Mouse (Mus musculus): ENCODE results near the gene Chd1. TPM values are rescaled to one million over a fixed set of nuclear protein-coding genes. Genes with fewer than 3 reads are reported as not detected.

Chd1 gene
- total RNA-seq, 2 experiments from 2014 or later, result 16.2 to 21.9 TPM

DNA sequence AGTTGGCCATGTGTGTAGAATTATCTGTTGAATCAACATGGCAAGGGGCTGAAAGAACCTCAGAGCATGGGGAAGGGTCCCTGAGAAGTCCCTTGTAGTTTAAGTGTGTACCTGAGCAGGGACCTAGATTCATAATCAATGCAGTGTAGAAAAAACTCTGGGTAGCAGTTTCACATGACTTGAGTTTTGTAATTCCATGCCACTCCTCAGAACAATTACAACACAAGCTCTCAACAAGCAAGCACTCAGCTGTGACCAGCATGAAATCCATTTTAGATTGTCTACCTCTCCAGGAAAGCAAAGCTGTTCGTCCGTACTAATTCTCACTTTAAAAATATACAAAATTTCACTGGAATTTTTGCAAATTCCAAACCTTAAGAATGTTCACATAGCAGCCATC, 105.2 kb downstream of the Chd1 start:
- no peak for DNase-seq

DNA sequence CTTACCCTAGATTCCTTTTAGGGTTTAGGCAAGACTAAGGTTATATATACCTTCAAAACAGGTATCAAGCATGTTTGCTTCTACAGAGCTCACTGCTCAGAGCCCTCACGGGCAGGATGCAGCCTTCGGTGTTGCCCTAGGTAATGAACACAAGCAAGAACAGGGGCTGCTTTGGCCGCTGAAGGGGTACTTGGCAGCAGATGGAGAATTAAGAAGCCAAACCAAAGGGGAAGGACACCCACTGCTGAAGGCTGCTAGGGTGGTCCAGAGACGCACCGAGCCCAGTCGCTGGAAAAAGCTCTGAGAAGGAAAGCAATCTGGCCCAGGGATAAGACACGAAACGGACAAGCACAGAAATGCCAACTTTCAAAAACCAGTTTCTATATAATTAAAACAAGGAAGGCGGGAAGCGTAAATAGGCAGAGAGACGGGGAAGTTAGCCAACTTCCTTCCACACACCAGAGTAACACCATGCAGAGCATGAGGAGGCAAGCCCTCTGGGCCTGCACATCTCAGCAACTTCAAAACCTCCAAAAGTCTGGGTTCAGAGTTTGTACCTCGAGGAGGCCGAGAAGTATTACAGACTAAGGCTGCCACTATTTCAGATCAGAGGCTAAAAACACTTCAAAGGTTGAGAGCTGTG, 107.5 kb downstream of the Chd1 start:
- no peak for DNase-seq

DNA sequence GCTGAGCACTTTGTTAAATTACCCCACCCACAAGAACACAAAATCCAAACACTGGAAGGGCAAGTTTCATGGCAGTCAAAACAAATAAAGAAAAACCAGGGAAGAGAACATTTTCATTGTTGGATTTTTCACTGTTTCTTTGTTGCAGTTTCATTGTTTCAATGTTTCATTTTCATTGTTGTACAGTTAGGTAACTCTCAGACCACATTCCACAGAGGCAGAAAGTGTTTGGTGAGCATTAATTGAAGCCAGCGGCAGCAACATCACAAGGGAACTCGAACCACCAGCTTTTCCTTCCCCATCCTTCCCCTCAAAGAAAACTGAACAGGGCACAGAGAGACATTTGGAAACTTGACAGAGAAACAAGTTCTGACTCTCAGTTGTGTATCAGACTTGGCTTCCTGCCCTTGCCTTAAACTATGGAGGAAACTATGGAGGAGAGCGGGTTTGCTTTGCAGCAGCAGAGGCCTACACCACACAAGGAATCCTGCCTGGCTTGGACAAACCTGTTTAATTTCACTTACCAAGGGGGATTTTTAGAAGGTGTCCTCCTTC, 109.0 kb downstream of the Chd1 start:
- DNase-seq, result no peak

DNA sequence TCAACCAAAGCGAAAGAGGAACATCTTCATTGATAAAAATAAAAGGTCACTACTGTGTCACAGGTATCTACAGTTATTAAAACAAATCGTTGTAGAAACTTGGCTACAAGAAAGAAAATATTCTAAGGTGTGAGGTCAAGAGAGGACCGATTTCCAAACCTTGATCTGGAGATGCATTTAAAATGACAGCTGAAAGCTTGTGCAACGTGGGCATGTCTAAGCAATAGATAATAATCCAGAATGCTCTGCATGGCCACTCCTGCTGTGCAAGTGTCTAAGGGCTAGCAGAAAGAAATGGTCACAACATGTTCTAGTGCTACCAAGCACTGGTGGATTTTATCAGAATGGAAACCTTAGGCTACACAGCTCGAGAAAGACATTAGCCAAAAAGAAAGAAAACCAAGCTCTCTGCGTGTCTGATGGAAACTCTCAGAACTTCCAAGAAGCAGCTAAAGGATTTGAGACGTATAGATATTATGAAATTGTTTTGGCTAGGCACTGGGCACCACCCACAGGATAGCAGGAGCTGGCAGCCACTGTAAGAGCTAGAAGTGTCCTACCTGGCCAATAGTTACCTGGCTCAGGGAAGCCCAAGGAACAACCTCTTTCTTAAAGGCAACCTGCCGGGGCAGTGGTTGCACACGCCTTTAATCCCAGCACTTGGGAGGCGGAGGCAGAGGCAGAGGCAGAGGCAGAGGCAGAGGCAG, 110.7 kb downstream of the Chd1 start:
- DNase-seq, result no peak

DNA sequence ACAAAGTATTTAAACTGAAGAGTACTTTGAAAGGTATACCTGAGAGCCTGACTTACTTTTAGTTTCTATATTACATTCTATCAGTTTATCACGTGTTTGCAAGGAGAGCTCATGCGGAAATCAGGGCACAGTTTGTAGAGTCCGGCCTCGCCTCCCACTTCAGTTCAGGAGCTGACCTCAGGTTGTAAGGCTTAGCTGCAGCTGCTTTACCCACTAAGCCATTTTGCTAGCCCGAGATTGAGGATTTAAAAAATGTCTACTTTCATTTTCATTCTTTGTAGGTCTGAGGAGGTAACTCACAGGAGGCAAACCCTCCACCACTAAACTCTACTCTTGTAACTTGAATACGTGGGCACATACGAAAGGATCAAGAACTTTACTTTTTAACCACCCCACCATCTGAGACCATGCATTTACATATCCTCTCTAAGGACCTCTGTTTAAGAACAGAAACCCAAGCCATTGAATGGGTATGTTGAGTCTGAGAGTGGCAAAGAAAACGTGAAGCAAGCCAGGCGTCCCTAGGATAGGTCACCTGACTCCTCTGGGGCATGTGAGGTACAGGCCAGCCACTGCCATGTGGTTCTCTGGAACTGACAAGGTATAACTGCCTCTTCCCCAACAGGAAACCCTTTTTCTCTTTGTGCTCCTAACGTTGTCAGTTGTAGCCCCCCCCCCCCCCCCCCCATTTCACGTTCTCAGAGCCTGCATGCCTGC, 111.8 kb downstream of the Chd1 start:
- DNase-seq, result no peak

DNA sequence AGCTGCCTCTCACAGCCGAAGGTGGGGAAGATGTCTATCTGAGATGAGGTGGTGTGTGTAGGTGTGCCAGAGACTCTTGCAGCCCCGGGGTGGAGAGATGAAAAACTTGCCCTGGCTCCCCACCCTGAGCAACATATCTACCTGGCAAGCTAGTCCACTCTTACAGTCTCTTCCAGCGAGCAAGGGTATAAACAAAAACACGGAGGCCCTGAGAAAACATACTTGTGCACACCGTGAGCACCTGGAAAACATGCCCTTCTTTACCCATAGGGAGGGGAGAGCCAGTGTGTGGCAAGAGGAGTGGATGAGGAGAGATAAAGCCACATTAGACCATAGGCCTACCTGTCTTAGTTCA, 112.3 kb downstream of the Chd1 start:
- DNase-seq, result no peak

DNA sequence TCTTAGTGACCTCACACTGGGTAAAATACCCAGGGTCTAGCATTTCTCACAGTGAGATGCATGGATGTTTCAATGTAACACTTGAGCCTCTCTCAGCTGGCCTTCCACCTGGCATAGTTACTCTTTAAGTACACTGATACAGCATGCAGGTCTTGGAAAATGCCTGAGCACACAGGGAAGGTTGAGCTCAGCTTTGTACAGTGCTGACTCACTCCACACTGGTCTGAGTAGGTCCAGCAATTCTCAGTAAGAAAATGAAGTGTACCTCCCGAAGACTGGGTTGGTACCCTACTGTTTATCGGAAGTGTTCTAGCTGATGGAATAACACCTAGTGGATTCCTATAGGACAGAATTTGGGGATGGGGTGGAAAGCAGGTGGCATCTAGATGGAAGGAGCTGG, 112.9 kb downstream of the Chd1 start:
- DNase-seq, result no peak

DNA sequence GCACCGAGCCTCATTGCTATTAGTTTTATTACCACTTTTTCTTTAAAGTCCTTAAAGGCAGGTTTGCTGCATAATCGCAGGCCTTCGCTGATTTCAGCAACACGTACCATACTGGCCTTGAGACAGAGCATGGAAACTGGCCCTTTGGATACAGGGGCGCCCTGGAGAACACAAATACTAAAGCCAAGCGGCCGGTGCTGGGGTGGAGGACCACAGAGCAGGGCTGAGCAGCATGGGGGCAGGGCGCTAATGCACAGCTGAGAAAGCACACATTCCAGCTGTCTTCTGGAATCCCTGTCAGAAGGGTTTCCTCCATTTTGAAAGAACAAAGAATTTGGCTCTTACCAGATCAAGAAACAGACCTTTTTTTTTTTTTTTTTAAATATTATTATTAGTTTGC, 113.6 kb downstream of the Chd1 start:
- DNase-seq, result no peak

DNA sequence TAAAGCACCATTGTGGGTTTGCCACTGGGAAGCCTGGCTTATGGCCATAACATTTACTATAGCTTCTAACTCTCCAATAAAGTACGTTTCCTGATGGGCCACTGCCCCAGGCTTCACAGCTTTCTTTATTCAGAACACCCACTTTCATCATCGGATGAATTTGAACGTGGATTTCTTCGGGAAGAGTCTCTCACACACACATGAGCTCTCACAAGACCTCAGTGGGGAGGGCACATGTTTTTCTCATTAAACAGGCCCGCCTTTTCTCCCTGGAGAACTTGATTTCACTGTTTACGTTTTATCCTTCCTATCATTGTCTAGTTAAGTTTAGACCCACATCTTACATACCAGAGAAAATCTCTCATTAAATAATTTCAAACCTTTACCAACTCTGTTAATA, 115.4 kb downstream of the Chd1 start:
- no peak for DNase-seq

DNA sequence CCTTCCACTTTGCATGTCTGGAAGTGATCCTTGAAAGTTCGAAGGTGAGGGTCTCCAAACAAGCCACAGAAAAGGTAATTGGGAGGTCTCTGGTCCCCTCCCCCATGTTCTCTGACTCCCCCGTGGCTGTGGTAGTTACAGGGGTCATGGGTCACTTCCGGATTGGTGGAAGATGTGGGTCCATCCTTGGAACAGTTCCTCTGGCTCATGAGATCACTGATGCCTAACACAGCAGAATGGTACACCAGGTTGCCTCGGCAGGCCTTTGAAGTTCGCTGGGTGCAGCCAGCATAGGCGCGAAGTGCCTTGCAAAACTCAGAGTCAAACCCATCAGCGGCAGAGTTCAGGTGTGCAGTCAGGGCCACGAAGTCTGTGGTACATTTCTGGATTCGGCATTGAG, 116.0 kb downstream of the Chd1 start:
- no peak for DNase-seq

DNA sequence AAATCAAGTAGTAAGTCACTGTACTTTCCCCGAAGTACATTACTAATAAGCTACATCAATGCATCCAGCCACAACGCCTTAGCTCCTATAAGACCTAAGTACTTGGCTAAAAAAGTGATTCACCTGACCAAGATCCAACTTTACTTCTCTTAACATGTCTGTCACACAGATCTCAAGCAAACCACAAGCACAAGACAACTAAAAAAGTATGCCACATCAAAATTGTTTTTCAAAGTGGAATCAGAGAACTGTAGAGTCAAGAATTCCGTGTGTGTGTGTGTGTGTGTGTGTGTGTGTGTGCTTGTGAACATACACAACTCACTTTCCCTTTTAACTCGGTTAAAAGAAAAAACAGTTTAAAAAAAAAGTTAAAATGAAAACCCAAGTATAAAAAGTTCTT, 116.9 kb downstream of the Chd1 start:
- DNase-seq, result no peak

Other genes with a start within 250 kb of the Chd1 start
- 100 to 1,000 TPM; 136 to 143 TPM for gene Psmb1, start 205.2 kb upstream of the Chd1 start, total RNA-seq (2021)
- 10 to 100 TPM in 1 of 2 experiments, 1 to 10 TPM in 1; 10.0 to 11.6 TPM for gene Tbp, start 205.1 kb upstream of the Chd1 start, total RNA-seq (2021)
- 10 to 100 TPM; 14.5 to 16.9 TPM for gene Pdcd2, start 177.7 kb upstream of the Chd1 start, total RNA-seq (2021)
- 1 to 10 TPM; 2.4 to 6.9 TPM for gene Prdm9, start 140.6 kb upstream of the Chd1 start, total RNA-seq (2021)
- gene Rgmb, start 126.1 kb downstream of the Chd1 start, total RNA-seq (2021), result 10 to 100 TPM; 52.1 to 62.3 TPM

Measured in gastrocnemius, postnatal 10 days (tissue).